Mouse (Mus musculus): ENCODE results near the gene Nxph4. TPM values are rescaled to one million over a fixed set of nuclear protein-coding genes. Genes with fewer than 3 reads are reported as not detected.

Gene Nxph4
- total RNA-seq, 2 experiments from 2014 or later, result 5.4 to 5.5 TPM

GRCm38 (mm10) chr10:127500042-127500441 lies 34.3 kb downstream of the Nxph4 start:
- no peak for DNase-seq (ENCODE audit: extremely low spot score in 1 of 2, low spot score in 2 of 2)
- intact Hi-C loops (cut with DNase I), result no loop called here
- no peak for TF ChIP-seq CTCF (IDR thresholded peaks at IDR 0.05)
- Histone ChIP-seq H3K27ac (no peak overlapping the region), H3K4me3 (no peak overlapping the region)

- no peak for TF ChIP-seq CTCF (IDR thresholded peaks at IDR 0.05)
- Histone ChIP-seq H3K4me3 (no peak overlapping the region), H3K27ac (no peak overlapping the region)
- intact Hi-C loops (cut with DNase I), result no loop called here
- DNase-seq (ENCODE audit: extremely low spot score in 1 of 2, low spot score in 2 of 2), result no peak
These were observed 34.8 kb downstream of the Nxph4 start for GRCm38 (mm10) chr10:127499516-127499915.

- Histone ChIP-seq H3K27ac (no peak overlapping the region), H3K4me3 (no peak overlapping the region)
- intact Hi-C loops (cut with DNase I), result no loop called here
- TF ChIP-seq CTCF (IDR thresholded peaks at IDR 0.05), result no peak
- DNase-seq (ENCODE audit: extremely low spot score in 1 of 2, low spot score in 2 of 2), result no peak
These were observed 38.2 kb downstream of the Nxph4 start for GRCm38 (mm10) chr10:127496156-127496555.

- no peak for TF ChIP-seq CTCF (IDR thresholded peaks at IDR 0.05)
- intact Hi-C loops (cut with DNase I), result no loop called here
- no peak overlapping the region for H3K27ac ChIP-seq
- DNase-seq (ENCODE audit: extremely low spot score in 1 of 2, low spot score in 2 of 2), result no peak
- no peak overlapping the region for H3K4me3 ChIP-seq
These were observed 42.2 kb downstream of the Nxph4 start for GRCm38 (mm10) chr10:127492118-127492517.

- DNase-seq (ENCODE audit: extremely low spot score in 1 of 2, low spot score in 2 of 2), result no peak
- intact Hi-C loops (cut with DNase I), result no loop called here
- Histone ChIP-seq H3K27ac (no peak overlapping the region; the same call in 1 of the 2 replicates), H3K4me3 (no peak overlapping the region)
- TF ChIP-seq CTCF (IDR thresholded peaks at IDR 0.05), result no peak
These were observed 43.2 kb downstream of the Nxph4 start for GRCm38 (mm10) chr10:127491128-127491512.

GRCm38 (mm10) chr10:127490160-127491127 lies 43.9 kb downstream of the Nxph4 start:
- Histone ChIP-seq H3K27ac (peak overlapping the region; percentile 49), H3K4me3 (no peak overlapping the region)
- no peak for TF ChIP-seq CTCF (IDR thresholded peaks at IDR 0.05)
- no peak for DNase-seq (ENCODE audit: extremely low spot score in 1 of 2, low spot score in 2 of 2)
- intact Hi-C loops (cut with DNase I), result no loop called here

GRCm38 (mm10) chr10:127488856-127489255 lies 45.5 kb downstream of the Nxph4 start:
- no peak for DNase-seq (ENCODE audit: extremely low spot score in 1 of 2, low spot score in 2 of 2)
- intact Hi-C loops (cut with DNase I), result no loop called here
- no peak overlapping the region for H3K27ac ChIP-seq
- TF ChIP-seq CTCF (IDR thresholded peaks at IDR 0.05), result no peak
- no peak overlapping the region for H3K4me3 ChIP-seq

GRCm38 (mm10) chr10:127485235-127485634 lies 49.1 kb downstream of the Nxph4 start:
- intact Hi-C loops (cut with DNase I), result no loop called here
- no peak for TF ChIP-seq CTCF (IDR thresholded peaks at IDR 0.05)
- Histone ChIP-seq H3K4me3 (no peak overlapping the region), H3K27ac (no peak overlapping the region)
- no peak for DNase-seq (ENCODE audit: extremely low spot score in 1 of 2, low spot score in 2 of 2)

- intact Hi-C loops (cut with DNase I), result loop anchor here (5.0 kb wide), 1 partner anchor 129 kb away; the partner anchor contains the start of gene Inhbe
- H3K27ac ChIP-seq, result peak overlapping the region; percentile 28; the same call in 1 of the 2 replicates
- no peak overlapping the region for H3K4me3 ChIP-seq
- DNase-seq (ENCODE audit: extremely low spot score in 1 of 2, low spot score in 2 of 2), result peak; percentile 42 to 69
- peak; percentile 25 for TF ChIP-seq CTCF (IDR thresholded peaks at IDR 0.05)
These were observed 53.2 kb downstream of the Nxph4 start for GRCm38 (mm10) chr10:127480833-127481813.

GRCm38 (mm10) chr10:127479131-127479530 lies 55.2 kb downstream of the Nxph4 start:
- no peak overlapping the region for H3K27ac ChIP-seq
- intact Hi-C loops (cut with DNase I), result no loop called here
- peak; percentile 63 for TF ChIP-seq CTCF (IDR thresholded peaks at IDR 0.05)
- H3K4me3 ChIP-seq, result no peak overlapping the region
- no peak for DNase-seq (ENCODE audit: extremely low spot score in 1 of 2, low spot score in 2 of 2)

- intact Hi-C loops (cut with DNase I), result no loop called here
- peak overlapping the region; percentile 1; the same call in 1 of the 2 replicates for H3K27ac ChIP-seq
- no peak for DNase-seq (ENCODE audit: extremely low spot score in 1 of 2, low spot score in 2 of 2)
- no peak for TF ChIP-seq CTCF (IDR thresholded peaks at IDR 0.05)
- no peak overlapping the region for H3K4me3 ChIP-seq
These were observed 57.1 kb downstream of the Nxph4 start for GRCm38 (mm10) chr10:127477301-127477700.

Data from left cerebral cortex, adult 2 months (tissue).